Mouse (Mus musculus) cortical plate, adult 2 months (tissue): ENCODE data around the gene Riiad1. TPM values are rescaled to one million over a fixed set of nuclear protein-coding genes. Genes with fewer than 3 reads are reported as not detected.

Experiments used
- H3K27ac ChIP-seq: fragments of 200-500 bp; 2 replicates; pipeline ENCODE4 v1.5.1; 2012; ENCODE audit warnings: low read length, control low read depth, inconsistent platforms; ENCODE audit not compliant: insufficient read depth
- H3K4me1 ChIP-seq: fragments of 200-500 bp; 2 replicates; pipeline ENCODE4 v1.6.1; 2011; ENCODE audit warnings: low read length; ENCODE audit not compliant: control insufficient read depth, insufficient read depth
- H3K4me3 ChIP-seq: fragments of 200-500 bp; 2 replicates; pipeline ENCODE4 v1.5.1; 2011; ENCODE audit warnings: mild to moderate bottlenecking, low read length, control low read depth; ENCODE audit not compliant: insufficient read depth
- CTCF ChIP-seq: fragments of 200-500 bp; IDR thresholded peaks from 2 replicates; pipeline ENCODE4 v1.5.1; 2011; ENCODE audit warnings: mild to moderate bottlenecking, control low read depth, low read length; ENCODE audit not compliant: insufficient read depth; ENCODE audit errors: extremely low read depth
- POLR2A ChIP-seq: fragments of 200-500 bp; IDR thresholded peaks from 2 replicates; pipeline ENCODE4 v1.6.1; 2011; ENCODE audit warnings: mild to moderate bottlenecking, low read length, control low read depth; ENCODE audit not compliant: insufficient read depth; ENCODE audit errors: extremely low read depth
- polyA plus RNA-seq: library from polyadenylated mRNA; depleted of rRNA; stranded (reverse); fragments of >200 nt; gene quantifications from 2 replicates; pipeline ENCODE4 v1.2.3, GENCODE M21; 2012

Gene Riiad1
- polyA plus RNA-seq, 1 experiment: 4.1 TPM

- Histone ChIP-seq H3K27ac (no peak overlapping the region), H3K4me1 (peaks cover 9% of the 10 kb centered on the region), H3K4me3 (no peak overlapping the region)
- TF ChIP-seq POLR2A (no peak), CTCF (no peak)
Measured at GRCm38 (mm10) chr3:94468931-94469330, 11.2 kb downstream of the Riiad1 start.

- Histone ChIP-seq H3K27ac (peak overlapping the region; percentile 47), H3K4me1 (peaks cover 7% of the 10 kb centered on the region), H3K4me3 (no peak overlapping the region)
- TF ChIP-seq CTCF (no peak), POLR2A (peak; percentile 37; the same call in 1 of the 2 replicates)
Measured at GRCm38 (mm10) chr3:94465632-94466430, 14.3 kb downstream of the Riiad1 start.

GRCm38 (mm10) chr3:94463926-94464578, 16.1 kb downstream of the Riiad1 start:
- Histone ChIP-seq H3K4me3 (no peak overlapping the region), H3K27ac (no peak overlapping the region), H3K4me1 (peaks cover 8% of the 10 kb centered on the region)
- TF ChIP-seq POLR2A (no peak), CTCF (no peak)

- TF ChIP-seq CTCF (no peak), POLR2A (no peak)
- Histone ChIP-seq H3K27ac (no peak overlapping the region), H3K4me1 (peaks cover 6% of the 10 kb centered on the region), H3K4me3 (no peak overlapping the region)
Measured at GRCm38 (mm10) chr3:94459834-94460233, 20.3 kb downstream of the Riiad1 start.

GRCm38 (mm10) chr3:94457055-94457454, 23.1 kb downstream of the Riiad1 start:
- no peak for TF ChIP-seq POLR2A
- TF ChIP-seq CTCF: no peak
- Histone ChIP-seq H3K27ac (no peak overlapping the region), H3K4me1 (peaks cover 1% of the 10 kb centered on the region; the same call in 1 of the 2 replicates), H3K4me3 (no peak overlapping the region)

- no peak for TF ChIP-seq POLR2A
- peak; percentile 93 for TF ChIP-seq CTCF
- no peak overlapping the region for H3K4me3 ChIP-seq
- no peak overlapping the region for H3K27ac ChIP-seq
- H3K4me1 ChIP-seq: peaks cover 1% of the 10 kb centered on the region; the same call in 1 of the 2 replicates
Measured at GRCm38 (mm10) chr3:94456529-94457000, 23.6 kb downstream of the Riiad1 start.

GRCm38 (mm10) chr3:94449377-94449776, 30.8 kb downstream of the Riiad1 start:
- Histone ChIP-seq H3K4me3 (no peak overlapping the region), H3K4me1 (no peaks in the 10 kb centered on the region), H3K27ac (no peak overlapping the region)
- TF ChIP-seq CTCF (no peak), POLR2A (no peak)

- Histone ChIP-seq H3K4me1 (no peaks in the 10 kb centered on the region), H3K27ac (0 out of 2 replicates have a peak within 1 kb of the TSS, but pooled peaks have one; percentile 41), H3K4me3 (peak within 1 kb of the TSS; percentile 92)
- TF ChIP-seq CTCF: no peak
- TF ChIP-seq POLR2A: no peak
Measured at GRCm38 (mm10) chr3:94443597-94443964, 36.6 kb downstream of the Riiad1 start, which contains the start of gene Oaz3. TSS of gene Oaz3 (minus strand) at chr3:94443915.

- Histone ChIP-seq H3K27ac (0 out of 2 replicates have a peak within 1 kb of the TSS, but pooled peaks have one; percentile 41), H3K4me3 (peak within 1 kb of the TSS; percentile 92), H3K4me1 (no peaks in the 10 kb centered on the region)
- TF ChIP-seq POLR2A (peak; percentile 82), CTCF (no peak)
Measured at GRCm38 (mm10) chr3:94442951-94443596, 37.1 kb downstream of the Riiad1 start, which contains the start of gene Mrpl9. TSS of gene Mrpl9 (plus strand) at chr3:94443318.
